Mouse (Mus musculus): Measurements from ENCODE around the gene Fam163a.
"Not testable (repeated sequence)": the region's sequence is repeated elsewhere in the genome, so short reads cannot be mapped to it uniquely, and the experiment has no call there.

Gene Fam163a

DNA sequence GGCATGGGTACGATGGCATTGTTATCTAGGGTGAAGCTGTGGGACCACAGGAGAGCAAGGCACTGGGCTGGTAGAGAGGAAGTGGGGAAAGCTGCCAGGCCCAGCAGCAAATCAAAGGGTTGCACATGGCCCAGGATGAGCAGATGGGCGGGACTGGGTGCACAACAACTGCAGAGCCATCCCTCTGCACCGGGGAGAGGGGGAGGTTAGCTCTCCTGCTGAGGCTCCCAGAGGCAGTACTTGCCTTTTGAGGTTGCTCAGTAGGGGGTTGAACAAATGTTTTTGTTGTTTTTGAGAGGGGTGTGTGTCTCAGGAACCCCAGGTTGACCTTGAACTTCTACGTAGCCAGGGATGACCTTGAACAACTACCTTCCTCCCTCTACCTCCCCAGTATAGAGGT, 128.4 kb downstream of the Fam163a start:
- no peak for DNase-seq

DNA sequence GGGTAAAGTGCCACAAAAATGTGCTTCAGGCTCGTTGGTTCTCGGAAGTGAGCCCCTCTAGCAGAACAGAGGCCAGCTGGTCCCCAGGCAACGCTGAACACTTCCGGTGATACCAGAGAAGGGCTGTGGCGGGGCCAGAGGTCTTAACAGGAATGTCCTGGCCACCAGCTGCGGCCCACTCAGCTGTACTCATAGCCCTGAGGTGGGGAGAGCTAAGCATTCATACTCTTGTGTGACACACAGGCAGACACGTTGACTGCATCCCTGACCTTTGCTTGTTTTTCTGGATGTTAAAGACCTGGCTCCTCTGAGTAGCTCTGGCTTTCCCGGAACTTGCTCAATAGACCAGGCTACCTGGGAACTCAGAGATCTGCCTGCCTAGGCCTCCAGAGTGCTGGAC, 130.3 kb downstream of the Fam163a start:
- no peak for DNase-seq

DNA sequence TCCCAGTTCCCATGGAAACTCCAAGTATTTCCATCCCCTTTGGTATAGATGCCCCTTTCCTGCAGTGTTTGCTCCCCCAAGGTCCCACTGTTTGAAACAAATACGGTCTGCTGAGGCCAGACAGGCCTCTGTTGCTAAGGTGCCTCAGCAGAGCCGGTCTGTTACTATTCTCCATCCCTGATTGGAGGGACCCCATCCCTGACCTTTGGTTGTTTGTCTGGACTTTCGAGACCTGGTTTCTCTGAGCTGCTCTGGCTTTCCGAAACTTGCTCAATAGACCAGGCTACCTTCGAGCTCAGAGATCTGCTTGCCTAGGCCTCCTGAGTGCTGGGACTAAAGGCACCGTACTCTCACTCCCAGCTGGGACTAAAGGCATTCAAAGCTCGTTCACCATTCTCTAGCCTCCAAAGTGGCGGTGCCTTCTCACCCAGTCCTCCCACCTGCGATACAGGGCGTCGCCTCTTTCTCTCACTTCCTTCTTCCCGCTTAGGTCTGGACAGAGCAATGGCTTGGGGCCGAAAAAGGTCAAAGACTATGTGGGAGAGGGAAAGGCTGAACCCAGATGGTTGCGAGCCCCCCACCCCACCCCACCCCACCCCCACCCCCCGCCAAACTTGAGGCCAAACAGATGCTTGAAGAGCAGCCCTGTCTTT, 131.5 kb downstream of the Fam163a start:
- DNase-seq = no peak

DNA sequence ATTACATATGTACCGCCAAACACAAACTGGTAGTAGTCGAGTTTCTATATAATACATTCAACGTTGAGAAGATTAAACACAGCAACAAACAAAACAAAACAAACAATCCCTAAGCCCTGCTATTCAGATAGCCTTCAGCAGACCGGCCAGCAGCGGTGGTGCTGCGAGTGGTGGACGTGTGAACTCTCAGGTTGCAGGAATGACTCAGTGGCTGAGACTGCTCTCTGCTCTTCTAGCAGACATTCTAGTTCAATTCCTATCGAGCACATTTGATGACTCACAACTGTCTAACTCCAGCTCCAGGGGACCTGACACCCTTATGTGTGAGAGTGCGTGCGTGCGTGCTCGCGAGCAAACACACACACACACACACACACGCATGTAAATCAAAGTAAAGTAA, 134.7 kb downstream of the Fam163a start:
- DNase-seq = no peak

DNA sequence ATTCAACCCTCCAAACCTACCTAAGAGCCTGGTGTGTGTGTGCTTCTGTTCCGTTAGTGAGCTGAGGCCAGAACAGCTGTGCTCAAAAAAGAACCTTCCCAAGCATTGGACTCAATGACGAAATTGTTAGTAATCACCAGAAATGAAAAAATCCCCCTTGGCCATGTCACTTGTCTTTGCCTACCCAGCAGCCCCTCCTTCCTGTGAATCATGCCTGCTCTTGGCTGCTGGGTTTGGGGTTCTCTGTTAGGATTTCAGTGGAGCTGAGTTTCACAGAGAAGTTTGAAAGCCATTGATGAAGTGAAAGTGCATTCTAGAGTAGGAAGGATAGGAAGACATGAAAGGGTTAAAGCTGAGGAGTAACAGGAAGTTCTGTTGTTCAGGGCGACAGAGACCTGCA, 138.7 kb downstream of the Fam163a start:
- DNase-seq = no peak

DNA sequence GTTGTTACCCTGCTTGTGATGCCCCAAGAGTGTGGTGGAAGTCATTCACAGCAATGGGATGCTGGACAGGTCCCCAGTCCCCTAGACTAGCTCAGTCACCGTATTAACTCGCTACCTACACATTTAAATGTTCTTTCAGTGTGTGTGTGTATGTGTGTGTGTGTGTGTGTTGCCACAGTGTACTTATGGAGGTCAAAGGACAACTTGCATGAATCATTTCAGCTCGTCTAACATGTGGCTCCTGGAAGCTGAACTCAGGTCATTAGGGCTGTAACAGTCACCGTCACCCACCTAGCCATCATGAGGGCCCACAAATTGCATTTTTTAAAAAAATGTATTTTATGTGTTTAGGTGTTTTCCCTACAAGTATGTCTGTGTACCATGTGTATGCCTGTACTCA, 142.6 kb downstream of the Fam163a start:
- DNase-seq = no peak

DNA sequence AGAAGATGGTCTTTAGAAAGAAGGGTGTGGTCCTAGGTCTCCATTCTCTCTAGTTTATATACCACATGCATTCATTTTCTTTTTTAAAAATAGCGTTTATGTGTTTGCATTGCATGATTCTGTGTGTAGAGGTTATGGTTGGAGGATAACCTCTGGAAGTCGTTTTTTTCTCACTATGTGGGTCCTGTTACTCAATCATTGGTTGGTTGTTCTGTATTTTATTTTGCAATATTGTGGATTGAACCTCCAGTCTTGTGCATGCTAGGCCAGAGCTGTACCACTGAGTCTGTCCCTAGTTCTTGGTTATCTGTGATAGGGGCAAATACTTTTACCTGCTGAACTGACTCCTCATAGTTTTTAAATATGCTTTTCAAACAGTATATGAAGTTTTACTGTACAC, 146.6 kb downstream of the Fam163a start:
- no peak for DNase-seq

DNA sequence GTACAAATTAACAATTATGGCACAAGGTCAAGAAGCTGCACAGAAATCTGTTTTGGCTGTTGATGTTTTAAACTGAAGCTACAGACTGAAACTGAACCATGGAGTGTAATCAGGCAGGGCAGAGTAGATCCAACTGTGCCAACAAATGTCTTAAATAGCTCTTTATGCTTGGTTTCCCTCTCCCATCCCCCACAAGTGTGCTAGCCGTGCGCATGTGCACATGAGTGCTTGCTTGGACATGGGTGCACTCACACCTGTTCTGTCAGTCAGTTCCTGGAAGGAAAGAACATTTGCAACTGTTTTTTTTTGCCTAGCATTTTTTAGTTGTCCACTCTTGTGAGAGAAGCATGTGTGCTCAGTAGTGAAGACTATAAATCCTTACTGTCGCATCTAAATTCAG, 158.1 kb downstream of the Fam163a start:
- DNase-seq = no peak

DNA sequence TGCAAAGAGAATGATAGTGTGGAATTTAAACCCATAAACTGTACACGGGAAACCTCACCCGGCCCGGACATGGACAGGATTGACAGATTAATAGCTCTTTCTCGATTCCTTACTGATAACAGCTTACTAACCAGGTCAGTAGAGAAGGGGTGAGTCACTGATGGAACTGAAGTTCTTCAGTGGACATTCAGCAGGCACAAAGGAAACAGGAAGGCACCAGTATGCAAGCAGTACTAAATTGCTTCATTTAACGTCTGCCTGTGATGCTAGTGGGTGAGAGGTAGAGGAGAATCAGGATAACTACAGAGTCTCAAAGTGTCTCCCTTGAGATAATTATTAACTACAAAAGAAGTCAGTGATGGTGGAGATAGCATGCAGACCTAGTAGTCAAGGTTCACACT, 160.6 kb downstream of the Fam163a start:
- DNase-seq = no peak

DNA sequence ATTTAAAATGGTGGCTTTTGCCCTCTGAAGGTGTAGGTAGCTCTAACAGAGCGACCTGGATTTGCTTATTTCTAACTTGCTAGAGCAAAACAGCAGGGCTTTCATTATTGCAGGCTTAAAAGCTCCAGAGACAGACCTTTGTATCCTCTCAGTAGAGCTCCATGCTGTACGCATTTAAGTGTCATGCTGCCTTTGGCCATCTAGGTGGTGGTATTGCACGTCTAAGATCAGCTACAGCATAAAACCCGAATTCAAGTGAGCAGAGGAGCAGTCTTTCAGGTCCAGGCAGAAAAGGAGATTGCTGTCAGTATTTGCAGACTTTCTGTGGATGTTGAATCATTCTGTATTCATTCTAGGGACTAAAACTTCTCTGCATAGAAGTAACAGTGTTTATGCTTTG, 161.8 kb downstream of the Fam163a start:
- DNase-seq = peak; percentile 18

DNA sequence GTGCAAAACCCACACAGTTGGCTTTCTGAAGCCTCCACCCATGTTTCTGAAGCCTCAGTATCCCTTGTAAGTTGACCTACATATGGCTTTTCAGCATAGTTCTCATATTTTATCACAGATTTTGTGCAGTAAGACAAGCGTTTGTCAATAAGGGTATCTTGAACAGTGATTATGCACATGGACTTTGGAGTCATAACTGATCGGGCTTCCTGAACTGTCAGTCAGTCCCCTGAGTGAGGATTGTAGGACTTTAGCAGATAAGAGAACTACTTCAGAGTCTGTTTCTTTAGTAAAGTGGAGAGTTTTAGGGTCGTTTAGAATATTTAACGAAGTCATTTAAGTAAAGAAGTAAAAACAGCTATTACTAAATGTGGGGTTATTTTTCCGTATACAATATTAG, 162.3 kb downstream of the Fam163a start:
- no peak for DNase-seq

DNA sequence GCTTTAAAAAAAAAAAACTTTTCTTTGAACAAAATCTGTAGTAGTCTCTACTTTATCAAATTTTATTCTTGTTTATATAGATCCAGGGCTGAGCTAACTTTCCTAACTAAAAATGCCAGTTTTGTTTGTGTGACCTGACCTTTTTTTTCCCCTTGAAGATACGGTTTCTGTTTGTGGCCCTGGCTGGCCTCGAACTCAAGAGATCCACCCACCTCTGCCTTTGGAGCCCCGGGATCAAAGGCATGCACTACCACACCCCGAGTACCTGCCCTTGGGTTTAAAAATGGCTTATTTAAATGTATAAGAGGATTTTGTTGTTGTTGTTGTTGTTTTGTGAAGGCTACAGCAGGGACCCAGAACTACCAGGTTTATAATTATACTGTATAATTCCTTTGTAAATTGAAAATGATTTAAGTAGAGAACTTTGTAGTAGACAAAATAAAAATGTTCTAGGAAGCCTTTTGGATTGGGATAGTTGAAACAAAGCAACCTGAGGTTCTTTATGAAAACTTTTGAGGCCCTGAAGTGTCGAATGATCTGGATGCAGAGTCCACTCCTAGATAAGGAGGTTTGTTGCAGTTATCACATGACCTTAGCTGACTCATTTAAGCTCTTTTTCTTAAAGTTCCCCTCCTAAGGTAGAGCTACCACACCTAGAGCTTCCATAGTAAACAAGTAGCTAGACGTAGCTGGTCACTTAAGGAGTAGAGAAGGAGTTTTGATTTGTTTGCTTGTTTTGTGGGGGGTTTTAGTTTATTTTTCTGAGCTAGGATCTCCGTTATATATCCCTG, 163.2 kb downstream of the Fam163a start:
- DNase-seq = no peak

DNA sequence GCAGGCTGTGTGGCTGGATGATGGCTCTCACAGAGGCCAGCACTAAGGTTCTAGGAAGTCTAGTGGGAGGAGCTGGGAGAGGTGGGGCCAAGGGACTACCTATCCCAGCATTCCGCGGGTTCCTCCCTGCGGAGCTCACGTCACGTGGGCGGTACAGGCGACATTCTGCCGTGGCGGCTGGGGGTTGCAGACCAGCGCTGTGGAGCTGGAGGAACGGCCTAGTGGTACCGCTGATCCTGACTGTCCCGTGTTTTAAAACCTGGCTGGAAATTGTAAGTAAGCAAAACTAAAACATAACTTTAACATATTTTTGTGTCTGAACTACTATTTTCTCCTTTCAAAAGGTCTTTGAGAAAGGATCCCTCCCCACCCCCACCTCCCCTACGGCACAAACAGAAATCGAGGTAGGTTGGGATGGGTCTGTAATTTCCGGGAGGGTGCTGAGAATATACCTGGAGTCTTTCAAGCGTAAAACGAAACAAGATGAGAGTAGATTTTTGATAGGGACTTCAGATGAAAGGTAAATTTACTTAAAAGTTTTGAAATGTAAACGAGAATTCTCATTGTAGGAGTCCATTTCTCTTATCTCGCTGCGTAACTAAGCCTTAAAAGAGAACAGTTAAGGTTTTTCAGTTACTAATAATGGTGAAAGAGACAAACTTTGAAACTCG, 164.0 kb downstream of the Fam163a start:
- peak; percentile 85 for DNase-seq

DNA sequence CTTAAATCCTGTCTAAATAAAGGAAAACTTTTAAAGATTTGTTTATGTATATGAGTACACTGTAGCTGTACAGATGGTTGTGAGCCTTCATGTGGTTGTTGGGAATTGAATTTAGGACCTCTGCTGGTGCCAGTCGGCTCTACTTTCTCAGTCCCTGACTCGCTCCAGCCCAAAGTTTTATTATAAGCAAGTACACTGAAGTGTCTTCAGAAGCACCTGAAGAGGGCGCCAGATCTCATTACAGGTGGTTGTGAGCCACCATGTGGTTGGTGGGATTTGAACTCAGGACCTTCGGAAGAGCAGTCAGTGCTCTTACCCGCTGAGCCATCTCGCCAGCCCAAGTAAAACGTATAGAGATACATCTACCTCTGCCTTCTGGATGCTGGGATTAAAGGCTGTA, 164.8 kb downstream of the Fam163a start:
- DNase-seq = not testable (repeated sequence)

DNA sequence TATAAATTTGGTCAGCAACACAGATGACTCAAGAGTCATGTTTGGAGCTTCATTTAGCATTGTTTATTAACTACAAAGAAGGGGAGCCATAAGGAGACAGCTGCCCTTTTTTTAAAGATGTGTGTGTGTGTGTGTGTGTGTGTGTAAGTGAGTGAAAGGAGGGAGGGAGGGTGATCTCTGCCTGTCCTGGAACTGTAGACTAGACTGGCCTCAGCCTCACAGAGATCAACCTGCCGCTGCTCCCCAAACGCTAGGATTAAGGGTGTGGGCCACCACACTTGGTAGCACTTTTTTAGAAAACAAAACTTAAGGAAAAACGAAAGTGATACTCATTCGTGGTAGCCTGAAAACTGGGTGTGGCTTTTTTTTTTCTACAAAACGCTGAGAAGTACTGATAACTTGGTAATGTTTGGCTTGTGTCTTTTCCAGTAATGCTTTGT, 167.7 kb downstream of the Fam163a start:
- DNase-seq = no peak

DNA sequence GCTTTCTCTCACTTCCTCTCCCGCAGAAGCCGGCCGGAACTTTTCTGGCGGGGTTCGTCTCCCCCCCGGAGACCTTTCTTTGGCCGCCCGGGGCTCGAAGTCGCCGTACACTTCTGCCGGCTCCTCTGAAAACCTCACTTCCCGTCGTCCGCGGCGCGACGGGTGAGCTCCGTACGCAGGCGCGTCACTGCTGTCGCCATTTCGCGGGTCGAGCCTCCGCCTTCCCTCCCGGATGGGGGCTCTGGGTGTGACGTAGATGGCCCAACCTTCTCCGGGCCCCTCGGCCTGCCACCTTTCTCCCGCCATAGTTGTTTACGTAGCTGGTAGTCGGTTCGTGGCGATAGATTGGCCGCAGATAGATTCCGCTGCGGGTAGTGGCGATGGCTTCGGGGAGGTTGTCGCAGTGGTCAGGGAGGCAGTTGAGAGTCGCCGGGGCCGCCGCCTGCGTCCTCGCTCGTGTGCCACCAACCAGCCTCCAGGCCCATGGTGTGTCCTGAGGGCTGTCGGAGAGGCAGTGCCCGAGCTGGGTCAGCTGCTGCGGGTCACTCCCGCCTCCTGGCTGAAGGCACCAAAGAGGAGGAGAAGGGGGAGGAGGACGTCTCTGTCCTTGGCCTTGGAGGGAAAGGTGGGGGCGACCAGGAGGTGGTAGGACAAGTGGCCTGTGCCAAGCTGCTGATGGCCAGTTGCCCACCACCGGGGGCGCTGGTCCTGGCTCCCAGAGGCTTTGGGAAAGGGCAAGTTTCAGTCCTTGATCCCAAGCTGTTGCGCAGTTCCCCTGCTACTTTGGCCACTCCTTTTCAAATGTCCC, 168.7 kb downstream of the Fam163a start, which contains the start of gene Tor1aip1:
TSS of gene Tor1aip1 (minus strand) at position 551 of the 808 bp plus-strand sequence.
- DNase-seq = peak; percentile 91

DNA sequence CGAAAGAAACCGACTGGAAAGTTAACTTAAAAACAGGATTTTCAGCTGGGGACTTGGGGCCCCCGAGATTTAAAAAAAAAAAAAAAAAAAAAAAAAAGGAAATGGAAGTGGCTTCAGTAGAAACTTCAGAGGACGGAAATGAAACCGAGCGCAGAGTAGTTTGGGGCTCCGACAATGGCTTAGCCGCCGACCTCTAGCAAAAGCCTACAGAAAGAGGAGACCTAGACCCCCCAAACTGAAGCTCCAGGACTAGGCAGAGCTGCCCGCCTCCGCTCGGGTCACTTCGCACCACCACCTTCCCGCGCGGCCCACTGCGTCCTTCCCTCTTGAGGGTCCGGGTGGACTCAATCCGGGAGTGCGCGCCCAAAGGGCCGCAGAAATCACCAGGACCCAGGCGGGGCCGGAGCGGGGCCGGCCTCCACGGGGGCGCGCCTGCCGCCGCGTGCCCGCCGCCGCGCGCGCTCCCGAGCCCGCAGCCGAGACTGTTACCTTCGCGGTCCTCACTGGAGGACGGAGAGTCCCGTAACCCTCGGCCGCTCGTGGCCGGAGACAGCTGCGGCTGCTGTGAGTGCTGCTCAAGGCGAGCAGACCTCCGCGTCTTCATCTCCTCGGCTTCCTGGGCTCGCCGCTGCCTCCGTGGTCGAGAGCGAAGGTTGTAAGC, 169.4 kb downstream of the Fam163a start, which contains the start of gene Tor1aip2:
TSS of gene Tor1aip2 (plus strand) at position 135 of the 661 bp plus-strand sequence.
- DNase-seq = peak; percentile 72

DNA sequence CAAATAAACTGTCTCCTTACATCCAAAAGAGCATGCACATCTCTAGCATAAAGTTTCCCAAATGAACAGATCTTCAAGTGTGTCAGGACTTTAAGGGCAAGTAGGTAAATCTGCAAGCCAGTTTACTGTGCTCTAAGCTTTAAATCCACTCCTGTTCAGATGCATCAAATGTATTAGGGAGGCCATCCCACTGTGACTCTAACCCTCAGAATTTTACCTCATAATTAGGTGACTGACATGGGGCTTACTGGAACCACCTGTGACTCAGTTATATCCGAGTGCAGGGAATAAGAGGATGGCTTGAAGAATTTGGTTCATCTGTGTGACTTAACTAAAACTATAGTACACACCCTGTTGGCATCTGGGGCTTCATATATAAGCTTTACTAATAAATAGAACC, 170.2 kb downstream of the Fam163a start:
- no peak for DNase-seq

DNA sequence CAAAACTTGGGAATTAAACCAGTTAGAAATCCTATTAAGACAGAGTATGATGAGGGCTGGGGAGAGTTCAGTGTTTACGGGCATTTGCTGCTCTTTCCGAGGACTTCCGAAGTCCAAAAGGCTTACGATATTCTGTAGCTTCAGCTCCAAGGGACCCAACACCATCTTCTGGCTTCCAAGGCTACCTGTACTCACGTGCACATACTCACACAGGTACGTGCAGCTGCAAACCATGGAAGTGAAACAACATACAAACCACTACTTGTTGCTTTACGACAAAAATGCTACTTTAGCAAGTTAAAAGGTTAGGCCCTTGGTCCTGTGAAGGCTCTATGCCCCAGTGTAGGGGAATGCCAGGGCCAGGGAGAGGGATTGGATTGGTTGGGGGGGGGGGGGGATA, 170.9 kb downstream of the Fam163a start:
- DNase-seq = no peak

DNA sequence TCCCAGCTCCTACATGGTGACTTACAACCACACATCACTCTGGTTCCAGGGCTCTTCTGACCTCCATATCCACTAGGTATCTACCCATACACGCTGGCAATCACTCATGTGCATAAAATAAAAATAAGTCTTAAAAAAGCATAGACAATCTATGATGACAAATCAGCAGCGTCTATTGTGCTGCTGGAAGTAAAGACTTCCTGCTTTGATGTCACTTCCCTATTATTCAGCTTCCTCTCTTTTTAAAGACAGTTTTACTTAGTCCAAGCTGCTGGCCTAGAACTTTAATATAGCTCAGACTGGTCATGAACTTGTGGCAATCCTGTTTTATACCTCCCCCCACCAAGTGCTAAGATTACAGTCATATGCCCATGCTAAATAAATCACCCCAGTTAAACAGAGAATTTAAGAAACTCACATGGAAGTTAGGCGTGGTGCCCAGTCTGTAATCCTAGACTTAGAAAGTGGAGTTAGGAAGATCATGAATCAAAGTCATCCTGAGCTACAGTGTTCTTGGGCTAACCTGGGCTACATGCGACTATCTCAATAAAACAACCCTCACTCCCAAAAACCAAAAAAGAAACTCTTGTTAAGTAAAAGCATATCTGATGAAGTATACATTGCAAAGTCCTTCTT, 176.4 kb downstream of the Fam163a start:
- DNase-seq = no peak

DNA sequence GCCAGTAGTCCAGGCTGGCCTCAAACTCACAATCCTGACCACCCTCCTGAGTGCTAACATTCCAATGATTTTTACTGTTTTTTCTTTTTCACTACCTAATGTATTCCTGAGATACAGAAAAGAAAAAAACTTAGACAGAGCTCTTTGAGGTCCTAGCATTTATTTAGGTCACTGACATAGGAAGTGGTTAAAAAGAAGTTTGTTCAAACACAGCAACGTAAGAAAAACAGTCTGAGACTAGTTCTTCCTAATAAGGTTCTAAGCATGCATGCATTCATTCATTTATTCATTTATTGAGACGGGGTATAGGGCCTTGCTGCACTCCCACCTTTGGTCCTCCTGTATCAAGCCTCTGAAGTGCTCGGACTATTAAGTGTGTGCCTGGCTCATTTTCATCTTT, 177.0 kb downstream of the Fam163a start:
- no peak for DNase-seq

Data from right cerebral cortex, postnatal 4 days (tissue).